Mouse (Mus musculus) heart, adult 2 months (tissue): ENCODE results near the gene Guca2a. TPM values are rescaled to one million over a fixed set of nuclear protein-coding genes. Genes with fewer than 3 reads are reported as not detected.
"Not testable (repeated sequence)": the region's sequence is repeated elsewhere in the genome, so short reads cannot be mapped to it uniquely, and the experiment has no call there.

Experiments used
- DNase-seq, 2 experiments: peaks; one replicate each; pipeline ENCODE4 v3.0.0; 2021
- H3K27ac ChIP-seq: fragments of 200-600 bp; 2 replicates; pipeline ENCODE4 v1.8.1; 2022
- H3K27me3 ChIP-seq: fragments of 200-500 bp; 2 replicates; pipeline ENCODE4 v1.6.1; 2012; ENCODE audit warnings: mild to moderate bottlenecking, low read length, inconsistent platforms, mixed read lengths; ENCODE audit not compliant: control insufficient read depth, insufficient read depth
- H3K36me3 ChIP-seq: fragments of 200-500 bp; 2 replicates; pipeline ENCODE4 v1.6.1; 2012; ENCODE audit warnings: low read length, inconsistent platforms; ENCODE audit not compliant: control insufficient read depth, insufficient read depth
- H3K4me1 ChIP-seq: fragments of 200-500 bp; 2 replicates; pipeline ENCODE4 v1.6.1; 2011; ENCODE audit warnings: low read length; ENCODE audit not compliant: control insufficient read depth, insufficient read depth
- H3K4me3 ChIP-seq: fragments of 200-600 bp; 2 replicates; pipeline ENCODE4 v1.8.1; 2022
- H3K79me2 ChIP-seq: fragments of 200-500 bp; replicated peaks from 2 replicates; pipeline ENCODE4 v1.6.1; 2012; ENCODE audit warnings: mild to moderate bottlenecking, inconsistent platforms, low read length, moderate library complexity, mixed read lengths; ENCODE audit not compliant: control insufficient read depth, insufficient read depth
- H3K9ac ChIP-seq: fragments of 200-500 bp; 2 replicates; pipeline ENCODE4 v1.6.1; 2012; ENCODE audit warnings: low read depth, mild to moderate bottlenecking, control low read depth, inconsistent platforms, low read length, mixed read lengths
- CTCF ChIP-seq: fragments of 200-600 bp; IDR thresholded peaks from 2 replicates; pipeline ENCODE4 v1.8.1; 2022; ENCODE audit warnings: antibody characterized with exemption, mild to moderate bottlenecking, moderate library complexity
- EP300 ChIP-seq: fragments of 200-500 bp; IDR thresholded peaks from 2 replicates; pipeline ENCODE4 v1.6.1; 2011; ENCODE audit warnings: low read depth, low read length, control low read depth; ENCODE audit not compliant: insufficient read depth
- POLR2A ChIP-seq: fragments of 200-500 bp; IDR thresholded peaks from 2 replicates; pipeline ENCODE4 v1.6.1; 2011; ENCODE audit warnings: mild to moderate bottlenecking, low read depth, low read length, control low read depth; ENCODE audit not compliant: insufficient read depth
- WGBS: fragments of 180-500 bp; shearing (Covaris S2); methylation state at CpG from one replicate; pipeline ENCODE4 v1.1.7; 2018; 5-methylcytosine and 5-hydroxymethylcytosine counted together
- intact Hi-C: fragments of 180-260 bp; cut with DNase I; formaldehyde crosslinking; loops from one replicate; pipeline ENCODE4 v1.15.1; 2025
- polyA plus RNA-seq: library from polyadenylated mRNA; depleted of rRNA; stranded (reverse); fragments of >200 nt; gene quantifications from 2 replicates; pipeline ENCODE4 v1.2.3, GENCODE M21; 2012
- total RNA-seq, 2 experiments: library from RNA; stranded (reverse); gene quantifications; 2 replicates each; pipeline ENCODE4 v1.2.3; 2021

Guca2a gene
- total and polyA plus RNA-seq, 3 experiments: 0.21 TPM; not detected in 2

GRCm38 (mm10) chr4:119627317-119627716, 10.2 kb upstream of the Guca2a start:
- TF ChIP-seq POLR2A (no peak), EP300 (no peak), CTCF (no peak)
- DNase-seq: no peak
- intact Hi-C loops: loop anchor here (2.0 to 5.0 kb wide), 2 partner anchors 90 to 197 kb away; partner anchors contain the start of genes Foxj3 and Frg2f1
- no peak overlapping the region for H3K27ac ChIP-seq
- no peaks in the 10 kb centered on the region for H3K79me2 ChIP-seq
- 58% methylated on average over 4 of the region's 4 CpGs for WGBS
- no peaks in the 10 kb centered on the region for H3K27me3 ChIP-seq
- H3K4me3 ChIP-seq: no peak overlapping the region
- H3K36me3 ChIP-seq: no peaks in the 10 kb centered on the region; the same call in 1 of the 2 replicates
- no peaks in the 10 kb centered on the region; the same call in none of the 2 replicates for H3K4me1 ChIP-seq
- H3K9ac ChIP-seq: no peak overlapping the region

- not testable (repeated sequence) for H3K79me2 ChIP-seq, H3K27ac ChIP-seq, H3K4me3 ChIP-seq, H3K36me3 ChIP-seq, H3K4me1 ChIP-seq, DNase-seq, H3K9ac ChIP-seq, H3K27me3 ChIP-seq
- WGBS: 72% methylated on average over 4 of the region's 4 CpGs
- intact Hi-C loops: loop anchor here (5.0 kb wide), 1 partner anchor 91 kb away; the partner anchor contains the start of genes Foxj3 and Frg2f1
- TF ChIP-seq CTCF: peak; percentile 52
These were observed 9.1 kb upstream of the Guca2a start for GRCm38 (mm10) chr4:119628363-119628762.

- DNase-seq: peak; percentile 36 to 60
- Histone ChIP-seq H3K79me2 (no peaks in the 10 kb centered on the region), H3K36me3 (no peaks in the 10 kb centered on the region; the same call in 1 of the 2 replicates), H3K27me3 (no peaks in the 10 kb centered on the region), H3K27ac (peak overlapping the region; percentile 15; the same call in 1 of the 2 replicates), H3K9ac (peak overlapping the region; percentile 17), H3K4me3 (no peak overlapping the region), H3K4me1 (peaks cover 2% of the 10 kb centered on the region)
- WGBS: 39% methylated on average over 11 of the region's 11 CpGs
- intact Hi-C loops: loop anchor here (2.0 to 5.0 kb wide), 4 partner anchors 35 to 497 kb away; no protein-coding TSS in a partner anchor
- TF ChIP-seq POLR2A: 0 out of 2 replicates have a peak, but pooled peaks have one; percentile 19
- peak; percentile 80 for TF ChIP-seq EP300
- peak; percentile 87 for TF ChIP-seq CTCF
These were observed 6.2 kb upstream of the Guca2a start for GRCm38 (mm10) chr4:119631115-119631919.

GRCm38 (mm10) chr4:119632721-119633120, 4.8 kb upstream of the Guca2a start:
- intact Hi-C loops: loop anchor here (5.0 kb wide), 1 partner anchor 385 kb away; no protein-coding TSS in a partner anchor
- 48% methylated on average over 7 of the region's 7 CpGs for WGBS
- no peaks in the 10 kb centered on the region for H3K27me3 ChIP-seq
- H3K79me2 ChIP-seq: no peaks in the 10 kb centered on the region
- peak overlapping the region; percentile 11; the same call in 1 of the 2 replicates for H3K27ac ChIP-seq
- H3K9ac ChIP-seq: no peak overlapping the region
- TF ChIP-seq EP300: no peak
- TF ChIP-seq POLR2A: no peak
- TF ChIP-seq CTCF: no peak
- DNase-seq: no peak
- H3K4me1 ChIP-seq: peaks cover 2% of the 10 kb centered on the region
- no peaks in the 10 kb centered on the region for H3K36me3 ChIP-seq
- no peak overlapping the region for H3K4me3 ChIP-seq

- Histone ChIP-seq H3K27ac (no peak overlapping the region), H3K79me2 (no peaks in the 10 kb centered on the region), H3K4me3 (no peak overlapping the region), H3K27me3 (no peaks in the 10 kb centered on the region), H3K36me3 (no peaks in the 10 kb centered on the region), H3K4me1 (peaks cover 2% of the 10 kb centered on the region), H3K9ac (no peak overlapping the region)
- intact Hi-C loops: loop anchor here (5.0 kb wide), 1 partner anchor 386 kb away; no protein-coding TSS in a partner anchor
- no peak for DNase-seq
- WGBS: 58% methylated on average over 7 of the region's 7 CpGs
- TF ChIP-seq POLR2A (no peak), EP300 (no peak), CTCF (no peak)
These were observed 4.2 kb upstream of the Guca2a start for GRCm38 (mm10) chr4:119633342-119633741.

- peaks cover 2% of the 10 kb centered on the region for H3K4me1 ChIP-seq
- no peak overlapping the region for H3K9ac ChIP-seq
- intact Hi-C loops: loop anchor here (5.0 kb wide), 1 partner anchor 387 kb away; no protein-coding TSS in a partner anchor
- no peak for TF ChIP-seq CTCF
- no peak for TF ChIP-seq POLR2A
- TF ChIP-seq EP300: no peak
- no peaks in the 10 kb centered on the region for H3K27me3 ChIP-seq
- WGBS: 83% methylated on average over 3 of the region's 3 CpGs
- no peak overlapping the region for H3K4me3 ChIP-seq
- no peaks in the 10 kb centered on the region for H3K36me3 ChIP-seq
- no peaks in the 10 kb centered on the region for H3K79me2 ChIP-seq
- no peak overlapping the region for H3K27ac ChIP-seq
- DNase-seq: no peak
These were observed 3.6 kb upstream of the Guca2a start for GRCm38 (mm10) chr4:119633948-119634347.
